Mouse (Mus musculus) spleen, adult 2 months (tissue): ENCODE results near the gene Trim2.

Experiments used
- CTCF ChIP-seq: fragments of 200-500 bp; IDR thresholded peaks from 2 replicates; pipeline ENCODE4 v1.5.1; 2011; ENCODE audit warnings: mild to moderate bottlenecking, inconsistent platforms; ENCODE audit not compliant: insufficient read depth, insufficient read length, insufficient replicate concordance; ENCODE audit errors: extremely low read depth
- POLR2A ChIP-seq: fragments of 200-500 bp; IDR thresholded peaks from 2 replicates; pipeline ENCODE4 v1.6.1; 2011; ENCODE audit warnings: low read depth, low read length, inconsistent platforms

DNA sequence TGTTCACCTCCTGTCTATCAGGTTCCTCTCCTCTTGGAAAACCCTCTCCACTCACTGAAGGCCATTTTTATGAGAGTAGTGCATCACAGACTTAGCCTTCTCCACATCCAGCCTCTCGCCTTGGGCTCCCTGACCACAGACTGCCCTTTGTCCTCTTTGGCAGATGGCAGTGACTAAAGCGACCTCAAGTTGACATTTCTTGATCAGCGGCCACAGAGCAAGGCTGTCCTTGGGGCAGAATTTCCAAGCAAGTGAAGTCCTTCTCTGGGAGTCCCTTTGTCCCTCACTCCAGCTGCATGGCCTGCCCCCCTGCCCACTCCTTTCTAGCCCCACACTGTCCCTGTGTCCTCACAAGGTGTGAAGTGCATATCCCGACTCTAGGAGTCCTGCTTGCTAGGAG is 40.7 kb upstream of the Trim2 start:
- TF ChIP-seq CTCF: no peak
- no peak for TF ChIP-seq POLR2A
